Mouse (Mus musculus): ENCODE results near the gene Tspan10.
A peak's percentile ranks its signal among the peaks of the same experiment; 100 is the strongest.

GRCm38 (mm10) chr11:120437857-120438385 lies 4.5 kb upstream of the Tspan10 start:
- TF ChIP-seq MXI1 (IDR thresholded peaks at IDR 0.05; ENCODE audit: low read depth, low read length) (no peak), POLR2A (IDR thresholded peaks at IDR 0.05; ENCODE audit: control insufficient read depth in 1 of 2, insufficient read depth in 1 of 2, low read depth in 1 of 2, low read length in 2 of 2, poor library complexity in 1 of 2) (0 out of 4 replicates have a peak, but pooled peaks of 1 of the 2 experiments have one; percentile 20), GABPA (IDR thresholded peaks at IDR 0.05; ENCODE audit: low read depth, low read length) (no peak), ELF1 (IDR thresholded peaks at IDR 0.05; ENCODE audit: low read depth, low read length) (no peak), ZC3H11A (IDR thresholded peaks at IDR 0.05; ENCODE audit: low read depth, low read length) (no peak), POLR2AphosphoS2 (IDR thresholded peaks at IDR 0.05; ENCODE audit: low read length) (0 out of 2 replicates have a peak, but pooled peaks have one; percentile 2), CTCF (IDR thresholded peaks at IDR 0.05 in 2 of 3, conservative IDR thresholded peaks at IDR 0.05 in 1 of 3; ENCODE audit: control insufficient read depth in 1 of 3, insufficient read depth in 1 of 3, low read depth in 2 of 3, low read length in 3 of 3, poor library complexity in 1 of 3, severe bottlenecking in 1 of 3) (no peak), RAD21 (IDR thresholded peaks at IDR 0.05; ENCODE audit: low read depth, low read length) (no peak), TAL1 (IDR thresholded peaks at IDR 0.05; ENCODE audit: low read length) (no peak), TCF12 (IDR thresholded peaks at IDR 0.05; ENCODE audit: low read depth, low read length) (no peak), EP300 (IDR thresholded peaks at IDR 0.05; ENCODE audit: low read depth in 1 of 2, low read length in 2 of 2) (no peak), USF1 (IDR thresholded peaks at IDR 0.05; ENCODE audit: low read depth, low read length) (no peak), TBP (IDR thresholded peaks at IDR 0.05; ENCODE audit: low read depth, low read length) (no peak), MEF2A (IDR thresholded peaks at IDR 0.05; ENCODE audit: extremely low read depth, insufficient replicate concordance, low read depth, low read length, poor library complexity, severe bottlenecking) (no peak)

Measured in MEL (cell line).